Mouse (Mus musculus) heart, adult 2 months (tissue): ENCODE results near the gene Rora. TPM values are rescaled to one million over a fixed set of nuclear protein-coding genes. Genes with fewer than 3 reads are reported as not detected.
A peak's percentile ranks its signal among the peaks of the same experiment; 100 is the strongest.

Experiments used
- DNase-seq, 2 experiments: peaks; one replicate each; pipeline ENCODE4 v3.0.0; 2021
- H3K27ac ChIP-seq: fragments of 200-600 bp; 2 replicates; pipeline ENCODE4 v1.8.1; 2022
- H3K27me3 ChIP-seq: fragments of 200-500 bp; 2 replicates; pipeline ENCODE4 v1.6.1; 2012; ENCODE audit warnings: mild to moderate bottlenecking, low read length, inconsistent platforms, mixed read lengths; ENCODE audit not compliant: control insufficient read depth, insufficient read depth
- H3K36me3 ChIP-seq: fragments of 200-500 bp; 2 replicates; pipeline ENCODE4 v1.6.1; 2012; ENCODE audit warnings: low read length, inconsistent platforms; ENCODE audit not compliant: control insufficient read depth, insufficient read depth
- H3K4me1 ChIP-seq: fragments of 200-500 bp; 2 replicates; pipeline ENCODE4 v1.6.1; 2011; ENCODE audit warnings: low read length; ENCODE audit not compliant: control insufficient read depth, insufficient read depth
- H3K4me3 ChIP-seq: fragments of 200-600 bp; 2 replicates; pipeline ENCODE4 v1.8.1; 2022
- H3K79me2 ChIP-seq: fragments of 200-500 bp; replicated peaks from 2 replicates; pipeline ENCODE4 v1.6.1; 2012; ENCODE audit warnings: mild to moderate bottlenecking, inconsistent platforms, low read length, moderate library complexity, mixed read lengths; ENCODE audit not compliant: control insufficient read depth, insufficient read depth
- H3K9ac ChIP-seq: fragments of 200-500 bp; 2 replicates; pipeline ENCODE4 v1.6.1; 2012; ENCODE audit warnings: low read depth, mild to moderate bottlenecking, control low read depth, inconsistent platforms, low read length, mixed read lengths
- CTCF ChIP-seq: fragments of 200-600 bp; IDR thresholded peaks from 2 replicates; pipeline ENCODE4 v1.8.1; 2022; ENCODE audit warnings: antibody characterized with exemption, mild to moderate bottlenecking, moderate library complexity
- EP300 ChIP-seq: fragments of 200-500 bp; IDR thresholded peaks from 2 replicates; pipeline ENCODE4 v1.6.1; 2011; ENCODE audit warnings: low read depth, low read length, control low read depth; ENCODE audit not compliant: insufficient read depth
- POLR2A ChIP-seq: fragments of 200-500 bp; IDR thresholded peaks from 2 replicates; pipeline ENCODE4 v1.6.1; 2011; ENCODE audit warnings: mild to moderate bottlenecking, low read depth, low read length, control low read depth; ENCODE audit not compliant: insufficient read depth
- WGBS: fragments of 180-500 bp; shearing (Covaris S2); methylation state at CpG from one replicate; pipeline ENCODE4 v1.1.7; 2018; 5-methylcytosine and 5-hydroxymethylcytosine counted together
- intact Hi-C: fragments of 180-260 bp; cut with DNase I; formaldehyde crosslinking; loops from one replicate; pipeline ENCODE4 v1.15.1; 2025
- polyA plus RNA-seq: library from polyadenylated mRNA; depleted of rRNA; stranded (reverse); fragments of >200 nt; gene quantifications from 2 replicates; pipeline ENCODE4 v1.2.3, GENCODE M21; 2012
- total RNA-seq, 2 experiments: library from RNA; stranded (reverse); gene quantifications; 2 replicates each; pipeline ENCODE4 v1.2.3; 2021

Rora gene
- total and polyA plus RNA-seq, 3 experiments = 6.7 to 28.9 (median 21.6) TPM

GRCm38 (mm10) chr9:68989885-68990449 lies 336.4 kb downstream of the Rora start:
- no peaks in the 10 kb centered on the region for H3K36me3 ChIP-seq
- peaks cover 1% of the 10 kb centered on the region; the same call in 1 of the 2 replicates for H3K4me1 ChIP-seq
- H3K27me3 ChIP-seq = no peaks in the 10 kb centered on the region
- no peaks in the 10 kb centered on the region; the same call in 1 of the 2 replicates for H3K79me2 ChIP-seq
- H3K9ac ChIP-seq = no peak overlapping the region
- no peak for DNase-seq
- no peak overlapping the region for H3K27ac ChIP-seq
- TF ChIP-seq EP300 (no peak), CTCF (no peak), POLR2A (no peak)
- H3K4me3 ChIP-seq = no peak overlapping the region
- 77% methylated on average over 7 of the region's 7 CpGs for WGBS
- intact Hi-C loops = no loop called here

DNA sequence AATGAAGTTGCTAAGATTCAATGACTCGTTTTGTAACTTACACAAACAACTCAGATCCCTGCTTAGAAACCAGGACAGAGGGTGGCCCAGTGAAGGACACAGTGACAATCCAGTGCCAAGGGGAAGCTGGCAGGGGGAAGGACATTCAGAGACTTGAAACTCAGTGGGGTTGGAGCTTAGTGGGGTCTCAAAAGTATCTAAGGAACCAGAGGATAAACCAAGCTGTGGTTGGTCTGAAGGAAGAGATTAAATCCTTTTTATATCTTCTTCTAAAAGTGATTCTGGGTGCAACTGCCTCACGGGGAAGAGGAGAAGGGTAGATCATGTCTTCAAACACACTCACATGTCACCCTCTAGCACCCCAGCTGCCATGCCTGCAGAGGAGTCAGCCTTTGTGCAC lies 340.3 kb downstream of the Rora start:
- DNase-seq = no peak
- whole genome bisulfite sequencing = 59% methylated on average over 2 of the region's 2 CpGs
- no peaks in the 10 kb centered on the region; the same call in 1 of the 2 replicates for H3K79me2 ChIP-seq
- H3K27me3 ChIP-seq = no peaks in the 10 kb centered on the region
- no peak overlapping the region for H3K9ac ChIP-seq
- H3K27ac ChIP-seq = no peak overlapping the region
- no peaks in the 10 kb centered on the region for H3K36me3 ChIP-seq
- TF ChIP-seq EP300 (no peak), POLR2A (no peak), CTCF (no peak)
- intact Hi-C loops = no loop called here
- no peak overlapping the region for H3K4me3 ChIP-seq
- peaks cover 1% of the 10 kb centered on the region; the same call in 1 of the 2 replicates for H3K4me1 ChIP-seq

DNA sequence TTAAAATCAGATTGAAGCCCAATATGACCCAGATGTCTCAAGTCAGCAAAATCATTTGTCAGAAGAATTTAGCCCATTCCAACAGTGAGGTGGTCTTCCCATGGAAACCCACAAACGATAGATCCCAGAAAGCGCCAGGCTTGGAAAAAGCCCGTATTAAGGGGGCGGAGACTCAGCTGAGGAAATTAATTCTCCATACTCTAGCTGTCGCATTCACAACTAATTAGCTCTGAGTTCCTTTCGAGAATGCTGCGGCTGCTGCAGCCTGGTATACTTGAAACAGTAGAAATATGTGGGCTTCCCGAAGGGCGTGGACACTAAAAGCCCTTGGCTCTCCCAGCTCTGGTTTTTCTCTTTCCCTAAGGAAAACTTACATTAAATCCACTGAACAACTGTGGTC lies 345.4 kb downstream of the Rora start:
- WGBS = 95% methylated on average over 9 of the region's 9 CpGs
- no peak for TF ChIP-seq POLR2A
- TF ChIP-seq EP300 = no peak
- TF ChIP-seq CTCF = no peak
- intact Hi-C loops = no loop called here
- Histone ChIP-seq H3K79me2 (no peaks in the 10 kb centered on the region), H3K9ac (no peak overlapping the region), H3K27me3 (no peaks in the 10 kb centered on the region), H3K36me3 (0 out of 2 replicates have a peak, but pooled peaks cover 2% of the 10 kb centered on the region), H3K4me3 (no peak overlapping the region), H3K4me1 (no peaks in the 10 kb centered on the region; the same call in 1 of the 2 replicates), H3K27ac (no peak overlapping the region)
- DNase-seq = no peak

DNA sequence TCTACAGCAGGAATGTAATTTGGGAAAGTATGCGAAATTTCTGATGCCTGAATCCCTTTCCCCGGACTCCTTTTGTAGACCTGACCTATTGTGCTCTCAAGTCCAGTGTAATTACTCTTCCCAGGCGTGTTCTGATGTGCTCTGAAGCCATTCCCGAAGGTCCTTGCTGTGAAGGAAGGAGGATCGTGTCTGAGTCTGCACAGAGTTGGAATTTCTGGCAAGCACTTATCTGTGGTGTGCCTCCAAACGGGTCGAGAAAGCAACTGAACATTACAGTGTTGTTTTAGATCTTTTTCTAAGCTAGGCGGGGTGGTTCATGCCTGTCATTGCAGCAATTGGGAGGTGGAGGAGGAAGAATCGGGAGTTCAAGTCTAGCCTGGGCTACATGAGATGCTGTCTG lies 350.9 kb downstream of the Rora start:
- H3K4me3 ChIP-seq = no peak overlapping the region
- no peak overlapping the region for H3K9ac ChIP-seq
- WGBS = 39% methylated on average over 9 of the region's 9 CpGs
- H3K36me3 ChIP-seq = 0 out of 2 replicates have a peak, but pooled peaks cover 2% of the 10 kb centered on the region
- H3K27ac ChIP-seq = no peak overlapping the region
- no peaks in the 10 kb centered on the region for H3K79me2 ChIP-seq
- peaks cover 2% of the 10 kb centered on the region; the same call in 1 of the 2 replicates for H3K4me1 ChIP-seq
- H3K27me3 ChIP-seq = no peaks in the 10 kb centered on the region
- intact Hi-C loops = no loop called here
- TF ChIP-seq POLR2A (no peak), CTCF (no peak), EP300 (no peak)
- DNase-seq = peak in 1 of 2 experiments; percentile 17

GRCm38 (mm10) chr9:69006666-69007065 lies 353.1 kb downstream of the Rora start:
- DNase-seq = no peak
- WGBS = 86% methylated on average over 3 of the region's 3 CpGs

DNA sequence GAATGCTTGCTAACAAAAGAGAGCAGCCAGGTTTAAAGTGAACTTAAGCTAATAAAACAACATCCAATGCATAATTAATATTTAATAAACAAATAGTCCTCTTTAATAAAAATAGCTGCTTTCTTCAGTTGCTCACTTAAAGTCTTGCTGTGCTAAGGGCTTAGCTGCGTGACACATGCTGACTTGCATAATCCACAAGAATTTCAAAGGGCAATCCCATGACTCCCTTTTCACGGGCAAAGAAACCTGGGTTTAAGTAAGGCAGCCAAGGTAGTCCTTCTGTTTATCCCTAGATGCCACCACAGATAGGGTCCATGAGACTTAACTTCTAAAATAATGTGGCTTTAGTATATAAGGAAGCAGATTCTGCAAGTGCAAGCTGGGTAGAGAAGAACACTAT lies 355.1 kb downstream of the Rora start:
- no peak for DNase-seq
- Histone ChIP-seq H3K27me3 (no peaks in the 10 kb centered on the region), H3K4me3 (no peak overlapping the region), H3K79me2 (no peaks in the 10 kb centered on the region), H3K9ac (no peak overlapping the region), H3K27ac (no peak overlapping the region), H3K4me1 (peaks cover 3% of the 10 kb centered on the region), H3K36me3 (peaks cover 2% of the 10 kb centered on the region; the same call in 1 of the 2 replicates)
- intact Hi-C loops = no loop called here
- TF ChIP-seq POLR2A = no peak
- TF ChIP-seq CTCF = no peak
- TF ChIP-seq EP300 = no peak
- 87% methylated on average over 2 of the region's 2 CpGs for WGBS

More at GRCm38 (mm10) chr9:69006666-69007065, 353.1 kb downstream of the Rora start:
- Histone ChIP-seq H3K27me3 (no peaks in the 10 kb centered on the region), H3K79me2 (no peaks in the 10 kb centered on the region), H3K9ac (no peak overlapping the region), H3K36me3 (peaks cover 3% of the 10 kb centered on the region; the same call in 1 of the 2 replicates), H3K4me3 (no peak overlapping the region), H3K4me1 (peaks cover 3% of the 10 kb centered on the region), H3K27ac (no peak overlapping the region)
- intact Hi-C loops = no loop called here
- TF ChIP-seq EP300 (no peak), POLR2A (no peak), CTCF (no peak)
